Mouse (Mus musculus) ZHBTc4 (cell line): ENCODE measurements at regions not wholly inside any gene's neighbourhood (a gene's known extent, or its start where the extent isn't known, plus 50 kb on each side); places are given as distances from the start of the nearest gene placed in this dataset.
A peak's percentile ranks its signal among the peaks of the same experiment; 100 is the strongest.

Experiments
- DNase-seq: peaks from one replicate; pipeline ENCODE4 v3.0.0-alpha.2; 2011; ENCODE audit warnings: low read depth, low spot score

DNA sequence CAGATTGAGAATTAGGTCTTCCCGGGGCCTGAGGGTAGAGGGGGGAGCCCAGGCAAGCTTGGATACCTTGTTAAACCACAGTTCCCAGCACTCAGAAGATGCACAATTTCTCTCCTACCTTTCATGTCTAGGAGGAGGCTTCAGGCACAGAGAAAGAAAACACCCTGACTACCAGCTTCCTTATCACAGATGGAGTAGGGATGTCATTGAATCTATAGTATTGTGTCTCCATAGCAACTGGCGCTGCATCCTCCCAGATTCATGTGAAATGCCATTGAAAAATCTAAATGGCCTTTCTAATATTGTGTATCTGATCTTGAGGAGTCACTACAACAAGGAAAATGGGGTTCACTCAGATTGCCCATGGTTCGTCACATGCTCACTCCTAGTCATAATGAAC lies 88.8 kb upstream of the Zkscan2 start:
- no peak for DNase-seq

DNA sequence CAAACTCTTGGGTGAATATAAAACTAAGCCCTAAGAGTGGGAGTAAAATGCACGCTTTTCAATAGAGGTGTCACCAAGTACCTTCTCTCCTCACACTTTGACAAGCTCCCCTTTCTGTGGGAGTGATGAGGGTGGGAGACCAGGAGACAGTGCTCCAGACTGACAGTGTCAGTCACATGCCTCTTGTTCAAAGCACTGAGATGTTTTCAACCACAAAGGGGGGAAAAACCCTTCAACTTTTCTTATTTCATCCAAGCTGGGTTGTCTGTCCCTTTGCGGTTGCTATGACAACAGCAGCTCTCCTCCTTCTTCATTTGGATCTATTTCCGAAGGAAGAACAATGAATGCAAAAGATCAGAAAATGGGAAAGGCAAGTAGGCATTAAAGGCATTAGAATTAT lies 73.5 kb upstream of the Zkscan2 start:
- no peak for DNase-seq

DNA sequence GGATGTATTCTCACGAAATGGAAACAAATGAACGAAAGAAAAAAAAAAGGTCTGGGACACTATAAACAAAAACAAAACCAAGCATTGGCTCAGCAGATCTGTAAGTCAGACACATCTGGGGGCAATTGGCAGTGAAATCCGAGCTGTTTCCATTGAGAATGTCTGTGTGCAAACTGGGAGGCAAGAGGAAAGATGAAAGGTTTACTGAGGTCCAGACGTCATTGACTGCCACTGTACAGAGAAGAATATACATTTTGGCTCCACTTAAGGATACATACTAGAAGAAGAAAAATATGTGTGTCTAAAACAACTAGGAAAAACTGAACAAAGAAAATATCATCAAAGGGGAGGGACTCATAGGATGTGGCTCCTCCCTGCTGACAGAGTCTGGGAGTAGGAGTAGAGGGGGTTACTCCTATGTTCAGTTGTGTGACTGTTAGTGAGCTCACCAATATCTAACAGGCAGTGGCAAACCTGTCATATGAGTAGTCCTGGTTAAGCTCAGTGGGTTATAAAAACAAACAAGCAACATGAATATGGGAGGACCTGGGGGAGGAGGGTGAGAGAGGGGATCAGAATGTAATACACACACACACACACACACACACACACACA lies 72.2 kb upstream of the Zkscan2 start:
- no peak for DNase-seq

DNA sequence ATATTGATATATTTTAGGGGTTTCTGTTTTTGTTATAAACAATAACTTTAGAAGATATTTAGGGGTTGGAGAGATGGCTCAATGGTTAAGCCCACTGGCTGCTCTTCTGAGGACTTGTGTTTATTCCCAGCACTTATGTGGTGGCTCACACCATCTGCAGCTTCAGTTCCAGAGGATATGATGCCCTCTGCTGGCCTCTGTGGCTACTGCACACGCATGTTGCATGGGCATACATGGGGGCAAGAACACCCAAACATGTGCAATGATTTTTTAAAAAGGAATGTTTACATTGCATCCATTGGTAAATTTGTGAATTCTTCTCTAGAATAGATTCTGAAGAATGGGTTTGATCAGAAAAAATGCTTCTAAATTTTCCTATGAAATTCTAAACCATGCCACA lies 66.0 kb upstream of the Zkscan2 start:
- DNase-seq = peak; percentile 35

DNA sequence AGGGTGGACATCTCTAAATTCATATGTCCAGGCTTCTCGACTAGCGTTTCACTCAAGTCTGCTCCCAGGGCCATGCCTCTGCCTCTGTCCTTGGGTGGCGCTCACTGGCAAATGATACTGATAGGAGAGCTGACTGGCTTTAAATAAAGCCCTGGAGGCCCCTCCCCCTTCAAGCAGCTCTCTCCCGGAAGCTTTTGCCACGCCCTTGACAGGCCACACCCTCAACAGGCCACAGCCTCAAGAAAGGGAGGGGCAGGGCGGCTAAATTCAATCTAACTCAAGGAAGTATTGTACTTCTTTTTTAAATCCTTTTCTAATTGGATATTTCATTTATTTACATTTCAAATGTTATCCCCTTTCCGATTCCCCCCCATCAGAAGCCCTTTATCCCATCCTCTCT lies 59.3 kb upstream of the Zkscan2 start:
- DNase-seq = peak; percentile 67
